Mouse (Mus musculus): ENCODE measurements around the gene Slc36a2. TPM values are rescaled to one million over a fixed set of nuclear protein-coding genes. Genes with fewer than 3 reads are reported as not detected.

Gene Slc36a2
- polyA plus RNA-seq, 1 experiment from 2014 or later, result 1.1 TPM

GRCm38 (mm10) chr11:55208001-55208690 lies 23.3 kb upstream of the Slc36a2 start:
- Histone ChIP-seq H3K9me3 (ENCODE audit: low read depth, low read length) (no peaks in the 10 kb centered on the region), H3K4me3 (ENCODE audit: low read depth, low read length) (no peak overlapping the region), H3K27me3 (ENCODE audit: insufficient read depth, low read length) (peaks cover 4% of the 10 kb centered on the region; the same call in 1 of the 2 replicates), H3K4me1 (ENCODE audit: insufficient read depth) (0 out of 2 replicates have a peak, but pooled peaks cover 5% of the 10 kb centered on the region), H3K27ac (ENCODE audit: low read depth) (no peak overlapping the region), H3K9ac (no peak overlapping the region), H3K4me2 (no peak overlapping the region), H3K36me3 (ENCODE audit: insufficient read depth) (no peaks in the 10 kb centered on the region)
- DNase-seq (no peak), ATAC-seq (ENCODE audit: insufficient read depth) (no peak)
- WGBS, result 50% methylated on average over 6 of the region's 6 CpGs
- TF ChIP-seq CTCF (IDR thresholded peaks at IDR 0.05; ENCODE audit: low read depth), result no peak

GRCm38 (mm10) chr11:55204602-55205001 lies 19.7 kb upstream of the Slc36a2 start:
- H3K27ac ChIP-seq (ENCODE audit: low read depth), result no peak overlapping the region
- no peaks in the 10 kb centered on the region for H3K36me3 ChIP-seq (ENCODE audit: insufficient read depth)
- no peak for TF ChIP-seq CTCF (IDR thresholded peaks at IDR 0.05; ENCODE audit: low read depth)
- WGBS, result 4% methylated on average over 17 of the region's 17 CpGs
- peaks cover 4% of the 10 kb centered on the region; the same call in 1 of the 2 replicates for H3K27me3 ChIP-seq (ENCODE audit: insufficient read depth, low read length)
- ATAC-seq (ENCODE audit: insufficient read depth) (0 out of 2 replicates have a peak, but pooled peaks have one; percentile 1), DNase-seq (peak; percentile 25)
- no peaks in the 10 kb centered on the region for H3K9me3 ChIP-seq (ENCODE audit: low read depth, low read length)
- H3K4me1 ChIP-seq (ENCODE audit: insufficient read depth), result 0 out of 2 replicates have a peak, but pooled peaks cover 5% of the 10 kb centered on the region
- peak overlapping the region; percentile 99 for H3K4me2 ChIP-seq
- H3K4me3 ChIP-seq (ENCODE audit: low read depth, low read length), result peak overlapping the region; percentile 82
- peak overlapping the region; percentile 72 for H3K9ac ChIP-seq

GRCm38 (mm10) chr11:55204159-55204596 lies 19.3 kb upstream of the Slc36a2 start, which contains the start of gene Slc36a1:
Gene Slc36a1 (plus strand): TSS chr11:55204350.
- peak; percentile 98 for DNase-seq
- H3K9me3 ChIP-seq (ENCODE audit: low read depth, low read length), result no peaks in the 10 kb centered on the region
- WGBS, result under 1% methylated on average over 31 of the region's 31 CpGs

GRCm38 (mm10) chr11:55197740-55198510 lies 13.0 kb upstream of the Slc36a2 start:
- H3K27ac ChIP-seq (ENCODE audit: low read depth), result no peak overlapping the region
- no peak overlapping the region for H3K4me2 ChIP-seq
- DNase-seq (no peak), ATAC-seq (ENCODE audit: insufficient read depth) (no peak)
- 58% methylated on average over 8 of the region's 8 CpGs for WGBS
- no peaks in the 10 kb centered on the region for H3K27me3 ChIP-seq (ENCODE audit: insufficient read depth, low read length)
- no peak overlapping the region for H3K9ac ChIP-seq
- no peaks in the 10 kb centered on the region for H3K4me1 ChIP-seq (ENCODE audit: insufficient read depth)
- H3K4me3 ChIP-seq (ENCODE audit: low read depth, low read length), result no peak overlapping the region
- no peaks in the 10 kb centered on the region for H3K9me3 ChIP-seq (ENCODE audit: low read depth, low read length)
- TF ChIP-seq CTCF (IDR thresholded peaks at IDR 0.05; ENCODE audit: low read depth), result no peak
- H3K36me3 ChIP-seq (ENCODE audit: insufficient read depth), result no peaks in the 10 kb centered on the region

More at GRCm38 (mm10) chr11:55204159-55204596, 19.3 kb upstream of the Slc36a2 start, which contains the start of gene Slc36a1:
- Histone ChIP-seq H3K9ac (peak within 1 kb of the TSS; percentile 72), H3K36me3 (ENCODE audit: insufficient read depth) (no peaks in the 10 kb centered on the region), H3K27ac (ENCODE audit: low read depth) (no peak within 1 kb of the TSS), H3K4me3 (ENCODE audit: low read depth, low read length) (peak within 1 kb of the TSS; percentile 82), H3K27me3 (ENCODE audit: insufficient read depth, low read length) (peaks cover 4% of the 10 kb centered on the region; the same call in 1 of the 2 replicates), H3K4me2 (peak within 1 kb of the TSS; percentile 99), H3K4me1 (ENCODE audit: insufficient read depth) (0 out of 2 replicates have a peak, but pooled peaks cover 5% of the 10 kb centered on the region)
- peak; percentile 99 for TF ChIP-seq CTCF (IDR thresholded peaks at IDR 0.05; ENCODE audit: low read depth)
- ATAC-seq (ENCODE audit: insufficient read depth), result peak; percentile 90

- no peaks in the 10 kb centered on the region for H3K36me3 ChIP-seq (ENCODE audit: insufficient read depth)
- 53% methylated on average over 6 of the region's 6 CpGs for whole genome bisulfite sequencing
- no peak for TF ChIP-seq CTCF (IDR thresholded peaks at IDR 0.05; ENCODE audit: low read depth)
- no peak overlapping the region for H3K4me2 ChIP-seq
- ATAC-seq (ENCODE audit: insufficient read depth), result no peak
- H3K4me1 ChIP-seq (ENCODE audit: insufficient read depth), result no peaks in the 10 kb centered on the region
- no peaks in the 10 kb centered on the region for H3K27me3 ChIP-seq (ENCODE audit: insufficient read depth, low read length)
- H3K4me3 ChIP-seq (ENCODE audit: low read depth, low read length), result no peak overlapping the region
- no peak overlapping the region for H3K9ac ChIP-seq
- H3K27ac ChIP-seq (ENCODE audit: low read depth), result no peak overlapping the region
- H3K9me3 ChIP-seq (ENCODE audit: low read depth, low read length), result no peaks in the 10 kb centered on the region
- no peak for DNase-seq
Measured at GRCm38 (mm10) chr11:55197086-55197485, 12.2 kb upstream of the Slc36a2 start.

GRCm38 (mm10) chr11:55190216-55190615 lies 5.3 kb upstream of the Slc36a2 start:
- H3K9ac ChIP-seq, result no peak overlapping the region
- no peak overlapping the region for H3K4me2 ChIP-seq
- DNase-seq (peak; percentile 74), ATAC-seq (ENCODE audit: insufficient read depth) (peak; percentile 52; the same call in 1 of the 2 replicates)
- no peaks in the 10 kb centered on the region for H3K27me3 ChIP-seq (ENCODE audit: insufficient read depth, low read length)
- H3K9me3 ChIP-seq (ENCODE audit: low read depth, low read length), result no peaks in the 10 kb centered on the region
- H3K36me3 ChIP-seq (ENCODE audit: insufficient read depth), result no peaks in the 10 kb centered on the region
- H3K27ac ChIP-seq (ENCODE audit: low read depth), result no peak overlapping the region
- no peaks in the 10 kb centered on the region for H3K4me1 ChIP-seq (ENCODE audit: insufficient read depth)
- H3K4me3 ChIP-seq (ENCODE audit: low read depth, low read length), result no peak overlapping the region
- WGBS, result 50% methylated on average over 3 of the region's 3 CpGs
- TF ChIP-seq CTCF (IDR thresholded peaks at IDR 0.05; ENCODE audit: low read depth), result no peak

GRCm38 (mm10) chr11:55187777-55188176 lies 2.9 kb upstream of the Slc36a2 start:
- Histone ChIP-seq H3K36me3 (ENCODE audit: insufficient read depth) (no peaks in the 10 kb centered on the region), H3K4me1 (ENCODE audit: insufficient read depth) (0 out of 2 replicates have a peak, but pooled peaks cover 5% of the 10 kb centered on the region), H3K27ac (ENCODE audit: low read depth) (no peak overlapping the region), H3K27me3 (ENCODE audit: insufficient read depth, low read length) (no peaks in the 10 kb centered on the region), H3K9ac (no peak overlapping the region), H3K9me3 (ENCODE audit: low read depth, low read length) (no peaks in the 10 kb centered on the region), H3K4me3 (ENCODE audit: low read depth, low read length) (no peak overlapping the region), H3K4me2 (no peak overlapping the region)
- WGBS, result 75% methylated on average over 6 of the region's 6 CpGs
- no peak for ATAC-seq (ENCODE audit: insufficient read depth)
- no peak for DNase-seq
- no peak for TF ChIP-seq CTCF (IDR thresholded peaks at IDR 0.05; ENCODE audit: low read depth)

All from lung, embryonic 14.5 days (tissue).